ENCODE assay signal across 9 mouse cellular contexts in the genomic region with DNA sequence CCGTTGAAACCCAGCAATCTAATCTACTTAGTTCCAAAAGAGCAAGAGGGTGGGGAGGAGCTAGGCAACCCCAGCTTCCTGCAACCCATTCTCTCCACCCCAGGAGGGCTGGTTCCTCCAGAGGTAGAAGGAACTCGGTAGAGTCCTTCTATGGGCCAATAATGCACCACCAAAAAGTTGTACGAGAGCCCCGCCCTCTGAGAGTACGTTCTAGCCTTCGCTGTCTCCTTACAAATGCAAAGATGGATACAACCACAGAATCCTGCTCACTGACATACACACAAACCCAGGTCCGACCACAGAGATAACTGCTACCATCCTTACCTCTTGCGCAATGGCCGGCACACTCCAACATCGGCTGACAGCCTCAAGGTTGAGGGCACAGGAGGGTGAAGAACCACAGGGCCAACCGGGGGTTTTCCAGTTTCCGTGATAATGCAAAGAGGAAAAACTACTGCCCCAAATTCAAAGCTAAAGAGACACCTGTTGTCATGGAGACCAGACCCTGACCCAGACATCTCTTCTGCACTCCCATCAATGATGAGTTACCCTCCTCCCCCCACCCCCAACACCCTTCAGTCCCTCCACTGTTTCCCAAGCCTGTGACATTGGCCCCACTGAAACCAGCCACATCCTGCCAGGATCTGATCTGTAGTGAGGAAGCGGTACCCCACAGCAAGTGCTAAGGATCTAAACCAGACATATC. TPM values are rescaled to one million over a fixed set of nuclear protein-coding genes. Genes with fewer than 3 reads are reported as not detected.
DNase-seq lines count a peak whose midpoint lies in the region; ATAC-seq lines count a peak whose summit lies in the region.
"Had no signal": no experiment of that assay in that cellular context is flagged by ENCODE, and none has a peak within 500 bp of the region (broad histone marks: within the 10 kb centered on the region; RNA-seq: fewer than 3 reads in every experiment).

No protein-coding gene starts in this region.

- H3K27ac ChIP-seq in heart, embryonic 12.5 days (ENCODE audit: poor library complexity, severe bottlenecking) = no peak overlapping the region
- no peak overlapping the region for H3K27ac ChIP-seq in midbrain, embryonic 12.5 days (replicated peaks)

- peaks cover 23% of the 10 kb centered on the region for H3K4me1 ChIP-seq in heart, embryonic 12.5 days (replicated peaks)
- H3K4me1 ChIP-seq in midbrain, embryonic 12.5 days = peaks cover 21% of the 10 kb centered on the region

- H3K9ac ChIP-seq in heart, embryonic 12.5 days = no peak overlapping the region; the same call in 1 of the 2 replicates
- H3K9ac ChIP-seq in midbrain, embryonic 12.5 days (replicated peaks) = no peak overlapping the region; the same call in 1 of the 2 replicates

- no peaks in the 10 kb centered on the region for H3K9me3 ChIP-seq in heart, embryonic 12.5 days (replicated peaks)
- no peaks in the 10 kb centered on the region for H3K9me3 ChIP-seq in midbrain, embryonic 12.5 days

- H3K27me3 ChIP-seq in heart, embryonic 12.5 days (replicated peaks) = peaks cover 10% of the 10 kb centered on the region; the same call in 1 of the 2 replicates
- H3K27me3 ChIP-seq in midbrain, embryonic 12.5 days = peaks cover 4% of the 10 kb centered on the region; the same call in 1 of the 2 replicates
- H3K27me3 ChIP-seq: Patski had no signal

- H3K4me3 ChIP-seq in heart, embryonic 12.5 days = 0 out of 2 replicates have a peak overlapping the region, but pooled peaks have one; percentile 5
- H3K4me3 ChIP-seq in midbrain, embryonic 12.5 days = no peak overlapping the region

- no peaks in the 10 kb centered on the region for H3K36me3 ChIP-seq in heart, embryonic 12.5 days
- no peaks in the 10 kb centered on the region for H3K36me3 ChIP-seq in midbrain, embryonic 12.5 days

- peak overlapping the region; percentile 52 for H3K4me2 ChIP-seq in heart, embryonic 12.5 days
- peak overlapping the region; percentile 28; the same call in 1 of the 2 replicates for H3K4me2 ChIP-seq in midbrain, embryonic 12.5 days (replicated peaks)

- WGBS in heart, embryonic 12.5 days = 32% methylated on average over 13 of the region's 13 CpGs
- WGBS in midbrain, embryonic 12.5 days = 37% methylated on average over 13 of the region's 13 CpGs

- 0 out of 2 replicates have a peak, but pooled peaks have one; percentile 10 for ATAC-seq in heart, embryonic 12.5 days (ENCODE audit: insufficient number of reproducible peaks, low FRiP score)
- peak; percentile 79 for ATAC-seq in inflammation-experienced regulatory T-cells, adult 6 months
- ATAC-seq in midbrain, embryonic 12.5 days (ENCODE audit: low FRiP score, low read depth) = no peak
- ATAC-seq: Patski had no signal

- DNase-seq in heart, adult 8-10 months (ENCODE audit: low spot score) = no peak
- peak; percentile 94 for DNase-seq in ES-CJ7 (ENCODE audit: low read depth, low spot score)
- no peak for DNase-seq in layer of hippocampus, adult 18-20 months (ENCODE audit: low spot score in 2 of 2)
- DNase-seq in left cerebral cortex, adult 18-20 months (ENCODE audit: low spot score in 2 of 2) = no peak
- no peak for DNase-seq in embryo, embryonic 10.5 days (ENCODE audit: low spot score)

RNA-seq across cellular contexts. Expression of gene Mapkapk3, which starts 9.2 kb away (rescaled TPM):
- polyA plus RNA-seq in heart, embryonic 12.5 days (2016; fragmentation: Nextera tagmentation; extraction: Ambion mirVana) = 7.1 and 7.3 TPM in 2 replicates
- 10 to 100 TPM; 27.2 to 38.4 (median 32.0) TPM for total RNA-seq in heart, adult 8-10 months (2022)
- 10 to 100 TPM; 53.9 to 59.6 (median 59.2) TPM for polyA plus RNA-seq in inflammation-experienced regulatory T-cells, adult 6 months (2017; shearing (Covaris generic))
- 2.6 and 3.4 TPM in 2 replicates for polyA plus RNA-seq in midbrain, embryonic 12.5 days (2016; fragmentation: Nextera tagmentation; extraction: Ambion mirVana)
- 1 to 10 TPM; 1.8 to 2.2 TPM for total RNA-seq in layer of hippocampus, adult 18-20 months (2021)
- total RNA-seq in left cerebral cortex, adult 18-20 months (2021) = 1 to 10 TPM; 3.3 to 4.3 TPM

RNA-seq across cellular contexts. Expression of gene Cish, which starts 15.4 kb away (rescaled TPM):
- polyA plus RNA-seq in heart, embryonic 12.5 days (2016; fragmentation: Nextera tagmentation; extraction: Ambion mirVana) = 15.6 and 16.4 TPM in 2 replicates
- 100 to 1,000 TPM in 3 of 4 experiments, 10 to 100 TPM in 1; 87.1 to 234 (median 146) TPM for total RNA-seq in heart, adult 8-10 months (2022)
- polyA plus RNA-seq in inflammation-experienced regulatory T-cells, adult 6 months (2017; shearing (Covaris generic)) = 100 to 1,000 TPM in 2 of 3 experiments, 10 to 100 TPM in 1; 85.4 to 124 (median 100) TPM
- 6.6 and 6.8 TPM in 2 replicates for polyA plus RNA-seq in midbrain, embryonic 12.5 days (2016; fragmentation: Nextera tagmentation; extraction: Ambion mirVana)
- total RNA-seq in layer of hippocampus, adult 18-20 months (2021) = 1 to 10 TPM; 3.0 to 6.3 TPM
- 1 to 10 TPM; 6.9 to 9.1 TPM for total RNA-seq in left cerebral cortex, adult 18-20 months (2021)

RNA-seq across cellular contexts. Expression of gene Dock3, which starts 48.8 kb away (rescaled TPM):
- polyA plus RNA-seq in heart, embryonic 12.5 days (2016; fragmentation: Nextera tagmentation; extraction: Ambion mirVana) = 0.91 and 1.3 TPM in 2 replicates
- 10 to 100 TPM; 15.1 to 23.8 (median 19.8) TPM for total RNA-seq in heart, adult 8-10 months (2022)
- polyA plus RNA-seq in inflammation-experienced regulatory T-cells, adult 6 months (2017; shearing (Covaris generic)) = not detected
- 14.5 and 15.3 TPM in 2 replicates for polyA plus RNA-seq in midbrain, embryonic 12.5 days (2016; fragmentation: Nextera tagmentation; extraction: Ambion mirVana)
- total RNA-seq in layer of hippocampus, adult 18-20 months (2021) = 100 to 1,000 TPM; 105 to 112 TPM
- 100 to 1,000 TPM; 199 to 214 TPM for total RNA-seq in left cerebral cortex, adult 18-20 months (2021)

RNA-seq across cellular contexts. Expression of gene Hemk1, which starts 57.7 kb away (rescaled TPM):
- 11.4 and 13.4 TPM in 2 replicates for polyA plus RNA-seq in heart, embryonic 12.5 days (2016; fragmentation: Nextera tagmentation; extraction: Ambion mirVana)
- 10 to 100 TPM; 17.3 to 24.0 (median 19.9) TPM for total RNA-seq in heart, adult 8-10 months (2022)
- polyA plus RNA-seq in inflammation-experienced regulatory T-cells, adult 6 months (2017; shearing (Covaris generic)) = 10 to 100 TPM; 22.0 to 35.2 (median 29.8) TPM
- 13.3 and 14.9 TPM in 2 replicates for polyA plus RNA-seq in midbrain, embryonic 12.5 days (2016; fragmentation: Nextera tagmentation; extraction: Ambion mirVana)
- 10 to 100 TPM; 14.5 to 14.9 TPM for total RNA-seq in layer of hippocampus, adult 18-20 months (2021)
- total RNA-seq in left cerebral cortex, adult 18-20 months (2021) = 10 to 100 TPM; 14.7 to 16.8 TPM

RNA-seq across cellular contexts. Expression of gene 6430571L13Rik, which starts 59.9 kb away (rescaled TPM):
- polyA plus RNA-seq in heart, embryonic 12.5 days (2016; fragmentation: Nextera tagmentation; extraction: Ambion mirVana) = 0.55 and 1.1 TPM in 2 replicates
- total RNA-seq in heart, adult 8-10 months (2022) = 10 to 100 TPM in 1 of 4 experiments, 1 to 10 TPM in 3; 5.6 to 10.3 (median 6.4) TPM
- polyA plus RNA-seq in inflammation-experienced regulatory T-cells, adult 6 months (2017; shearing (Covaris generic)) = 1 to 10 TPM in 2 of 3 experiments, under 1 TPM in 1; 0.99 to 3.2 (median 1.3) TPM
- polyA plus RNA-seq in midbrain, embryonic 12.5 days (2016; fragmentation: Nextera tagmentation; extraction: Ambion mirVana) = 3.1 and 4.2 TPM in 2 replicates
- total RNA-seq in layer of hippocampus, adult 18-20 months (2021) = 1 to 10 TPM; 2.5 to 3.2 TPM
- 1 to 10 TPM; 4.1 to 4.2 TPM for total RNA-seq in left cerebral cortex, adult 18-20 months (2021)

Comparison
In these comparisons a context has a peak if more than half of its experiments do, and no peak if none do; other contexts are left out.
1. RNA of gene Mapkapk3, which starts 9.2 kb away (total RNA-seq): 27.2 to 38.4 TPM in heart, adult 8-10 months; 3.3 to 4.3 TPM in left cerebral cortex, adult 18-20 months and 1.8 to 2.2 TPM in layer of hippocampus, adult 18-20 months; every median in the first group is over 4 times any median in the second.
2. RNA of gene Cish, which starts 15.4 kb away (total RNA-seq): 87.1 to 234 TPM in heart, adult 8-10 months; 6.9 to 9.1 TPM in left cerebral cortex, adult 18-20 months and 3.0 to 6.3 TPM in layer of hippocampus, adult 18-20 months; every median in the first group is over 4 times any median in the second.
3. RNA of gene Dock3, which starts 48.8 kb away (total RNA-seq): 199 to 214 TPM in left cerebral cortex, adult 18-20 months and 105 to 112 TPM in layer of hippocampus, adult 18-20 months; 15.1 to 23.8 TPM in heart, adult 8-10 months; every median in the first group is over 4 times any median in the second.